Mouse (Mus musculus): Measurements from ENCODE around the gene Ss18l2. TPM values are rescaled to one million over a fixed set of nuclear protein-coding genes. Genes with fewer than 3 reads are reported as not detected.

Ss18l2 gene
- 135 and 152 TPM in 2 replicates for polyA plus RNA-seq (2014; fragmentation: Nextera tagmentation; extraction: Ambion mirVana)

GRCm38 (mm10) chr9:121709898-121710583 lies at the start of gene Ss18l2:
TSS of gene Ss18l2 (plus strand) at chr9:121710329.
- ATAC-seq (replicated peaks; ENCODE audit: low FRiP score, low TSS enrichment, low read depth) (peak; percentile 99), DNase-seq (ENCODE audit: low spot score) (peak; percentile 99)
- Histone ChIP-seq H3K27me3 (replicated peaks; ENCODE audit: control insufficient read depth, insufficient read depth, low read length) (no peaks in the 10 kb centered on the region), H3K4me2 (ENCODE audit: low read length) (peak within 1 kb of the TSS; percentile 86), H3K9ac (ENCODE audit: low read length) (peak within 1 kb of the TSS; percentile 94), H3K27ac (ENCODE audit: low read depth) (peak within 1 kb of the TSS; percentile 91), H3K4me3 (ENCODE audit: low read depth, low read length) (peak within 1 kb of the TSS; percentile 97), H3K4me1 (replicated peaks; ENCODE audit: control insufficient read depth, insufficient read depth, low read length) (peaks cover 21% of the 10 kb centered on the region), H3K36me3 (ENCODE audit: control insufficient read depth, insufficient read depth, low read length) (peaks cover 14% of the 10 kb centered on the region), H3K9me3 (ENCODE audit: control insufficient read depth, low read length) (no peaks in the 10 kb centered on the region)
- WGBS = 5% methylated on average over 37 of the region's 37 CpGs

DNA sequence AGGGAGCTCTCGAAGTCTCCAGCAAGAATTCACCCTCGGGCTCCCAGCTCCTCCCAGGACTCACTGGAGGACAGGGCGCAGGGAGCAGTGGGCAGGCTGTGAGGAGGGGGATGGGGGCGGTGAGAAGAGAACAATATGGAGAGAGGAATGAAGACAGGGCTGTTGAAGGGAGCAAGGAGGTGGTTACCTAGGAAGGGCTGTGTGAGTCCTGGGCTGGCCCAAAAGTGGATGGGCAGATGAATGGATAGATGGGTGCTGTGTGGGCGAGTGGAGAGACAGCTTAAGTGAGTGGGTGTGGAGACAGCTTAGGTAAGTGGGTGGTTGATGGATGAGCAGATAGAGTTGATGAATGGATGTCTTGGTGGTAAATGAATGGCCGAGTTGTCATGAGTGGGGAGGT lies 46.7 kb upstream of the Ss18l2 start:
- no peak overlapping the region for H3K4me2 ChIP-seq (ENCODE audit: low read length)
- H3K9me3 ChIP-seq (ENCODE audit: control insufficient read depth, low read length) = no peaks in the 10 kb centered on the region
- H3K36me3 ChIP-seq (ENCODE audit: control insufficient read depth, insufficient read depth, low read length) = no peaks in the 10 kb centered on the region
- no peak overlapping the region for H3K4me3 ChIP-seq (ENCODE audit: low read depth, low read length)
- H3K27me3 ChIP-seq (replicated peaks; ENCODE audit: control insufficient read depth, insufficient read depth, low read length) = 0 out of 2 replicates have a peak, but pooled peaks cover 2% of the 10 kb centered on the region
- WGBS = 77% methylated on average over 6 of the region's 6 CpGs
- H3K27ac ChIP-seq (ENCODE audit: low read depth) = no peak overlapping the region
- no peak for DNase-seq (ENCODE audit: low spot score)
- no peaks in the 10 kb centered on the region for H3K4me1 ChIP-seq (replicated peaks; ENCODE audit: control insufficient read depth, insufficient read depth, low read length)
- no peak for ATAC-seq (replicated peaks; ENCODE audit: low FRiP score, low TSS enrichment, low read depth)
- no peak overlapping the region for H3K9ac ChIP-seq (ENCODE audit: low read length)

DNA sequence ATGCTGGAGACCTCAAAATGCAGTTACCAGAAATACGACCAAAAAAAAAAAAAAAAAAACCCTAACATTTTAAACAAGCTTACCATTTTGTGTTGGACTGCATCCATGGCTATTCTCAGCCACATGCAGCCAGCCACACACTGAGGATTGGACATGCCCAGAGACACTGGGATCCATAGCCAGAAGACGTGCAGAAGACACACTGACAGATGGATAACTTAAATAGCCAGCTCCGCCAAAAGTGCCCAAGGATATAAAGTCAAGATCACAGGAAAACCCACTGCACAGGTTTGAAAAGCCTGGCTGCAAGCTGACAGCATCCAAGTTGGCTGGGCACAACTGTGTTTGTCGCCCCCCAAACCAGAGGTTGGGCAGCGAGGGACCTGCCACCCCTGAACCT lies 46.0 kb upstream of the Ss18l2 start:
- Histone ChIP-seq H3K9ac (ENCODE audit: low read length) (no peak overlapping the region), H3K27ac (ENCODE audit: low read depth) (no peak overlapping the region), H3K36me3 (ENCODE audit: control insufficient read depth, insufficient read depth, low read length) (no peaks in the 10 kb centered on the region), H3K4me3 (ENCODE audit: low read depth, low read length) (no peak overlapping the region), H3K4me2 (ENCODE audit: low read length) (no peak overlapping the region), H3K9me3 (ENCODE audit: control insufficient read depth, low read length) (no peaks in the 10 kb centered on the region), H3K27me3 (replicated peaks; ENCODE audit: control insufficient read depth, insufficient read depth, low read length) (0 out of 2 replicates have a peak, but pooled peaks cover 8% of the 10 kb centered on the region), H3K4me1 (replicated peaks; ENCODE audit: control insufficient read depth, insufficient read depth, low read length) (0 out of 2 replicates have a peak, but pooled peaks cover under 1% of the 10 kb centered on the region)
- DNase-seq (ENCODE audit: low spot score) (no peak), ATAC-seq (replicated peaks; ENCODE audit: low FRiP score, low TSS enrichment, low read depth) (no peak)
- 78% methylated on average over 5 of the region's 5 CpGs for WGBS

GRCm38 (mm10) chr9:121666957-121667630 lies 43.0 kb upstream of the Ss18l2 start:
- Histone ChIP-seq H3K27me3 (replicated peaks; ENCODE audit: control insufficient read depth, insufficient read depth, low read length) (peaks cover 19% of the 10 kb centered on the region), H3K36me3 (ENCODE audit: control insufficient read depth, insufficient read depth, low read length) (no peaks in the 10 kb centered on the region), H3K27ac (ENCODE audit: low read depth) (no peak overlapping the region), H3K4me1 (replicated peaks; ENCODE audit: control insufficient read depth, insufficient read depth, low read length) (peaks cover 7% of the 10 kb centered on the region; the same call in 1 of the 2 replicates), H3K4me3 (ENCODE audit: low read depth, low read length) (no peak overlapping the region), H3K4me2 (ENCODE audit: low read length) (no peak overlapping the region), H3K9ac (ENCODE audit: low read length) (no peak overlapping the region), H3K9me3 (ENCODE audit: control insufficient read depth, low read length) (no peaks in the 10 kb centered on the region)
- ATAC-seq (replicated peaks; ENCODE audit: low FRiP score, low TSS enrichment, low read depth) = no peak
- 71% methylated on average over 16 of the region's 16 CpGs for WGBS
- no peak for DNase-seq (ENCODE audit: low spot score)

DNA sequence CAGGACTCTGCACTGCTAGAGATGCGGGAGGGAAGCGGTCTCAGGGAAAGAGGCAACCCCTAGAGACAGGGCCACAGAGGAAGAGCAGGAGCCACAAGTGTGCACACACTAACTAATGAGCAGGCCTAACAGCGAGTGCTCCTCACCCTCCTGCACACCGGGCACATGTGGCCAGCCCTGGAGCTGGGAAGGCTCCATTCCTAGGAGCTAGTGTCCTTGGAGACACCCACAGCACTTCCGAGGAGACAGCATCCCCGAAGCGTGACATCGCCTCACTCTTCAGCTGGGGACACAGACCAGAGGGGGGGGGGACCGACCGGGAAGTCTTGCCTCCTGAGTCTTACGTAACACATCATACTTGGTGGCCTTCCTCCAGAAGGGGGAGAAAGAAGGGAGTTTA lies 42.3 kb upstream of the Ss18l2 start:
- Histone ChIP-seq H3K4me2 (ENCODE audit: low read length) (no peak overlapping the region), H3K36me3 (ENCODE audit: control insufficient read depth, insufficient read depth, low read length) (no peaks in the 10 kb centered on the region), H3K9me3 (ENCODE audit: control insufficient read depth, low read length) (no peaks in the 10 kb centered on the region), H3K4me3 (ENCODE audit: low read depth, low read length) (no peak overlapping the region), H3K27ac (ENCODE audit: low read depth) (no peak overlapping the region), H3K27me3 (replicated peaks; ENCODE audit: control insufficient read depth, insufficient read depth, low read length) (peaks cover 19% of the 10 kb centered on the region), H3K4me1 (replicated peaks; ENCODE audit: control insufficient read depth, insufficient read depth, low read length) (peaks cover 7% of the 10 kb centered on the region; the same call in 1 of the 2 replicates), H3K9ac (ENCODE audit: low read length) (no peak overlapping the region)
- DNase-seq (ENCODE audit: low spot score) = no peak
- ATAC-seq (replicated peaks; ENCODE audit: low FRiP score, low TSS enrichment, low read depth) = no peak
- 81% methylated on average over 11 of the region's 11 CpGs for WGBS

DNA sequence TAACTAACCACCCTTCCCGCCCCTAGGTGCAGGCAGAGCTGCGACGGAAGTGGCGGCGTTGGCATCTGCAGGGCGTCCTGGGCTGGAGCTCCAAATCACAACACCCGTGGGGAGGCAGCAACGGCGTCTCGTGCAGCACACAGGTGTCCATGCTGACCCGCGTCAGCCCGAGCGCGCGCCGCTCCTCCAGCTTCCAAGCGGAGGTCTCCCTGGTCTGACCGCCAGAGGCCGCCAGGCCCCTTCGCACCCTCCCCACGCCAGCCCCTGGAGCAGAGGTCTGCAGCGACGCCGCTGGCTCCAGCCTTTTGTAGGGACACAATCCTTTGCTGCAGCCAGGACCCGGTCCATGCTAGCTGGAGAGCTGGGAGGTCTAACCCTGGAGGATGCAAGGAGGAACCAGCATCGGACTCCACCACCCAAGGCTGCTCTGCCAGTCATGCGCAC lies 40.8 kb upstream of the Ss18l2 start:
- Histone ChIP-seq H3K27me3 (replicated peaks; ENCODE audit: control insufficient read depth, insufficient read depth, low read length) (peaks cover 19% of the 10 kb centered on the region), H3K9ac (ENCODE audit: low read length) (0 out of 2 replicates have a peak overlapping the region, but pooled peaks have one; percentile 27), H3K9me3 (ENCODE audit: control insufficient read depth, low read length) (no peaks in the 10 kb centered on the region), H3K27ac (ENCODE audit: low read depth) (no peak overlapping the region), H3K4me2 (ENCODE audit: low read length) (peak overlapping the region; percentile 61), H3K36me3 (ENCODE audit: control insufficient read depth, insufficient read depth, low read length) (no peaks in the 10 kb centered on the region), H3K4me1 (replicated peaks; ENCODE audit: control insufficient read depth, insufficient read depth, low read length) (peaks cover 7% of the 10 kb centered on the region; the same call in 1 of the 2 replicates), H3K4me3 (ENCODE audit: low read depth, low read length) (peak overlapping the region; percentile 17)
- under 1% methylated on average over 28 of the region's 28 CpGs for WGBS
- ATAC-seq (replicated peaks; ENCODE audit: low FRiP score, low TSS enrichment, low read depth) = peak; percentile 56
- DNase-seq (ENCODE audit: low spot score) = peak; percentile 85

GRCm38 (mm10) chr9:121671300-121671699 lies 38.8 kb upstream of the Ss18l2 start:
- H3K36me3 ChIP-seq (ENCODE audit: control insufficient read depth, insufficient read depth, low read length) = no peaks in the 10 kb centered on the region
- DNase-seq (ENCODE audit: low spot score) (peak; percentile 70), ATAC-seq (replicated peaks; ENCODE audit: low FRiP score, low TSS enrichment, low read depth) (no peak)
- H3K4me2 ChIP-seq (ENCODE audit: low read length) = no peak overlapping the region
- no peaks in the 10 kb centered on the region for H3K9me3 ChIP-seq (ENCODE audit: control insufficient read depth, low read length)
- peaks cover 7% of the 10 kb centered on the region; the same call in 1 of the 2 replicates for H3K4me1 ChIP-seq (replicated peaks; ENCODE audit: control insufficient read depth, insufficient read depth, low read length)
- WGBS = 24% methylated on average over 7 of the region's 7 CpGs
- H3K27me3 ChIP-seq (replicated peaks; ENCODE audit: control insufficient read depth, insufficient read depth, low read length) = peaks cover 19% of the 10 kb centered on the region
- H3K9ac ChIP-seq (ENCODE audit: low read length) = no peak overlapping the region
- no peak overlapping the region for H3K4me3 ChIP-seq (ENCODE audit: low read depth, low read length)
- no peak overlapping the region for H3K27ac ChIP-seq (ENCODE audit: low read depth)

DNA sequence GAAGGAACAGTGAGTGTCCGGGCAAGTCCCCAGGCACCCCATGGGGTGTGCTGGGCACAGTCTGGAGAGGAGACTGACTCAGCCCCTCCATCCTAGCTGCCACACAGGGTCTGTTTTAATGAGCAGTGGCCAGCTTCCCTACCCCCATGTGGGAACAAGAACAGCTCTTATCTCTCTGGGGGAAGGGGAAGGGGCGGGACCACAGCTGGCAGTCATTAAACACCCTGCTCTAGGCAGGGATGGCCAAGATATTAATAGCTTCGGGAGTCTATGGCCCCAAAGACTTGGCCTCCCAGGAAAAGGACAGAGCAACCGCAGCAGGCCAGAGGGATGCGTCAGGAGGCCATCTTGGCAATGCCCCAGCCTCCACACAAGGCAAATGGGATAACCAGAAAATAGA lies 37.8 kb upstream of the Ss18l2 start:
- Histone ChIP-seq H3K4me2 (ENCODE audit: low read length) (no peak overlapping the region), H3K27ac (ENCODE audit: low read depth) (no peak overlapping the region), H3K36me3 (ENCODE audit: control insufficient read depth, insufficient read depth, low read length) (no peaks in the 10 kb centered on the region), H3K9me3 (ENCODE audit: control insufficient read depth, low read length) (no peaks in the 10 kb centered on the region), H3K4me1 (replicated peaks; ENCODE audit: control insufficient read depth, insufficient read depth, low read length) (peaks cover 11% of the 10 kb centered on the region; the same call in 1 of the 2 replicates), H3K9ac (ENCODE audit: low read length) (no peak overlapping the region), H3K4me3 (ENCODE audit: low read depth, low read length) (no peak overlapping the region), H3K27me3 (replicated peaks; ENCODE audit: control insufficient read depth, insufficient read depth, low read length) (peaks cover 19% of the 10 kb centered on the region)
- ATAC-seq (replicated peaks; ENCODE audit: low FRiP score, low TSS enrichment, low read depth) (no peak), DNase-seq (ENCODE audit: low spot score) (no peak)
- WGBS = 48% methylated on average over 5 of the region's 5 CpGs

Measured in intestine, embryonic 14.5 days (tissue).